Mouse (Mus musculus) monocyte, adult 5-6 weeks (primary cell): ENCODE measurements at regions not wholly inside any gene's neighbourhood (a gene's known extent, or its start where the extent isn't known, plus 50 kb on each side); places are given as distances from the start of the nearest gene placed in this dataset.

Experiments
- ATAC-seq: fragments of 153-309, 156-312 bp; replicated peaks from 2 replicates; pipeline ENCODE4 v1.8.0; 2017; ENCODE audit warnings: mild to moderate bottlenecking; ENCODE audit not compliant: low TSS enrichment, insufficient number of reproducible peaks, severe bottlenecking, poor library complexity, low FRiP score

- 0 out of 2 replicates have a peak, but pooled peaks have one; percentile 13 for ATAC-seq
Measured at GRCm38 (mm10) chr12:63598905-63599304, 875.6 kb downstream of the Fscb start.

GRCm38 (mm10) chr12:63554672-63555071 lies 919.8 kb downstream of the Fscb start:
- no peak for ATAC-seq

- ATAC-seq, result no peak
Measured at GRCm38 (mm10) chr12:63552831-63553230, 921.7 kb downstream of the Fscb start.

- no peak for ATAC-seq
Measured at GRCm38 (mm10) chr12:63534084-63534483, 940.4 kb downstream of the Fscb start.

GRCm38 (mm10) chr12:63503774-63504173 lies 970.7 kb downstream of the Fscb start:
- ATAC-seq, result no peak

GRCm38 (mm10) chr12:63490405-63490804 lies 984.1 kb downstream of the Fscb start:
- no peak for ATAC-seq

- no peak for ATAC-seq
Measured at GRCm38 (mm10) chr12:63484087-63484486, 990.4 kb downstream of the Fscb start.

- no peak for ATAC-seq
Measured at GRCm38 (mm10) chr12:63468936-63469335, 1005.6 kb downstream of the Fscb start.
